Mouse (Mus musculus): ENCODE results near the gene Csrp2. TPM values are rescaled to one million over a fixed set of nuclear protein-coding genes. Genes with fewer than 3 reads are reported as not detected.

Csrp2 gene
- polyA plus RNA-seq, 1 experiment from 2014 or later: 179 TPM

DNA sequence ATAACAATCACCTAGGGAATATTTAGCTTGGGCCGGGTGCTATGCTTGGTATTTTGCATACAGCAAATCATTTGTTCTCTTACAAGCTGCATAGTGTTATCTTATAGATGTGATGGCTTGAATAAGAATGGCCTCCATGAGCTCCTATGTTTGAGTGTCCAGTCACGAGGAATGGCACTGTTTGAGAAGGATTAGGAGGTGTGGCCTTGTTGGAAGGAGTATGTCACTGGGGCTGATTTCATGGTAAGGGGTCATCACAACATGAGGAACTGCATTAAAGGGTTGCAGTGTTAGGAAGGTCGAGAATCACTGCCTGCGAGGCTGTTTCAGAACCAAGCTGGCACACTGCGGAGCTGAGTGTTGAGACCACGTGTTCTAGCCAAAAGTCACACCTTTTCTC, 2.1 kb upstream of the Csrp2 start:
- 94% methylated on average over 6 of the region's 6 CpGs for WGBS
- Histone ChIP-seq H3K27me3 (ENCODE audit: low read depth, poor library complexity, severe bottlenecking) (no peaks in the 10 kb centered on the region), H3K4me3 (no peak overlapping the region), H3K4me1 (peaks cover 34% of the 10 kb centered on the region), H3K36me3 (no peaks in the 10 kb centered on the region), H3K27ac (no peak overlapping the region), H3K9me3 (replicated peaks) (no peaks in the 10 kb centered on the region)
- no peak for DNase-seq (ENCODE audit: low spot score)

GRCm38 (mm10) chr10:110918414-110919391, 886 bp upstream of the Csrp2 start:
- peak overlapping the region; percentile 84 for H3K4me3 ChIP-seq
- no peaks in the 10 kb centered on the region for H3K27me3 ChIP-seq (ENCODE audit: low read depth, poor library complexity, severe bottlenecking)
- peak overlapping the region; percentile 92 for H3K27ac ChIP-seq
- no peaks in the 10 kb centered on the region for H3K36me3 ChIP-seq
- 16% methylated on average over 26 of the region's 26 CpGs for WGBS
- peak; percentile 61 for DNase-seq (ENCODE audit: low spot score)
- H3K9me3 ChIP-seq (replicated peaks): no peaks in the 10 kb centered on the region
- peaks cover 37% of the 10 kb centered on the region for H3K4me1 ChIP-seq

DNA sequence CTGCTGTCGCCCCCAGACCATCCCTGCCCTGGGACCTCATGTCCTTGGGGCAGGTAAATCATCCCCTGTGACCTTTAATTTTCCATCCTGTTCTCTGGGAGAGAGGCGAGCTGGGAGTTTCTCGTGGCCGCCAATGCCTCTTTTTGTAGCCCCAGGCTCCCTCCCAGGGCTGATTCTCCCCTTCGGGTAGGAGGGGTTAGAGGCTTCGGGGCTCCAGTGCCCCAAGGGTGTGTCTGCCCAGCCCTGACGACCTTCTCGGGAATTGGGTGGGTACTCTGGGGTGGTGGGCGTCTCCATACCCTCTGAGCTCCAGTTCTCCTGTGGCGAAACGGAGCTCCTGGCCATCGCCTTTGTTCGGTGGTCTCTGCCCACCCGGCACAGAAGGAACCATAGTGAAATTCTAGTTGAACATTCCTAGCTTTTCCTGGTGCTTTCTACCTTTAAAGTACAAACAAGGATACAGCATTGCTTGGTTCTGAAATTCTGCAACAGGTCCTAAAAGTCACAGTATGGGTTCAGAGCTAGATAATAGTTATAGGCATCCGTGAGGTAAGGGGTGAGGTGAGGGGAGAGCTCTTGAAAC, 870 bp downstream of the Csrp2 start:
- no peak for DNase-seq (ENCODE audit: low spot score)
- peaks cover 7% of the 10 kb centered on the region for H3K36me3 ChIP-seq
- H3K4me3 ChIP-seq: peak overlapping the region; percentile 84
- H3K27ac ChIP-seq: peak overlapping the region; percentile 92
- peaks cover 37% of the 10 kb centered on the region for H3K4me1 ChIP-seq
- no peaks in the 10 kb centered on the region for H3K9me3 ChIP-seq (replicated peaks)
- under 1% methylated on average over 15 of the region's 15 CpGs for WGBS
- H3K27me3 ChIP-seq (ENCODE audit: low read depth, poor library complexity, severe bottlenecking): no peaks in the 10 kb centered on the region

- Histone ChIP-seq H3K4me1 (peaks cover 41% of the 10 kb centered on the region), H3K36me3 (peaks cover 7% of the 10 kb centered on the region), H3K4me3 (peak overlapping the region; percentile 84), H3K27me3 (ENCODE audit: low read depth, poor library complexity, severe bottlenecking) (no peaks in the 10 kb centered on the region), H3K9me3 (replicated peaks) (no peaks in the 10 kb centered on the region), H3K27ac (no peak overlapping the region)
- 52% methylated on average over 3 of the region's 3 CpGs for WGBS
- no peak for DNase-seq (ENCODE audit: low spot score)
These were observed 2.3 kb downstream of the Csrp2 start for GRCm38 (mm10) chr10:110921890-110922289.

DNA sequence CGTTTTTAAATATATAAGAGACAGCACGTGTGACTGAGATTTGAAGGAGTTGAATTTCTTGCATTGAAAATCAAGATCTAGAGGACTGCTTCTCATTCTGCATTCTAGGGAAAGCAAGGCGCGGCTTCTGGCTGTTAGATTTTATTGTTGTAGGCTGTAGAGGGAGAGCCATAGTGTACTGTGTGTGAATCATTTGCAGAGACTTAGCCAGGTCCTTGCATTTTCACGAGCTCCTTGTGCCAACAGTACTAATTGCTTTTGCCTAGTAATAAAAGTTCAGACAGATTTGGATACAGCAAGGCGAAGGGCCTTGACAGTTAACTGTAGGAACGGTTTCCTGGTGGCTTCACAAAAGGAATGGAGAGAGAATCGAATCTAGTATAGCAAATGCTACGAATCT, 3.0 kb downstream of the Csrp2 start:
- Histone ChIP-seq H3K36me3 (peaks cover 7% of the 10 kb centered on the region), H3K27ac (no peak overlapping the region), H3K4me3 (peak overlapping the region; percentile 84; the same call in 1 of the 2 replicates), H3K27me3 (ENCODE audit: low read depth, poor library complexity, severe bottlenecking) (no peaks in the 10 kb centered on the region), H3K4me1 (peaks cover 44% of the 10 kb centered on the region), H3K9me3 (replicated peaks) (no peaks in the 10 kb centered on the region)
- WGBS: 69% methylated on average over 9 of the region's 9 CpGs
- no peak for DNase-seq (ENCODE audit: low spot score)

GRCm38 (mm10) chr10:110927491-110927890, 7.9 kb downstream of the Csrp2 start:
- no peak overlapping the region for H3K4me3 ChIP-seq
- H3K27ac ChIP-seq: no peak overlapping the region
- no peaks in the 10 kb centered on the region for H3K9me3 ChIP-seq (replicated peaks)
- H3K27me3 ChIP-seq (ENCODE audit: low read depth, poor library complexity, severe bottlenecking): no peaks in the 10 kb centered on the region
- H3K4me1 ChIP-seq: peaks cover 45% of the 10 kb centered on the region
- DNase-seq (ENCODE audit: low spot score): no peak
- WGBS: 65% methylated on average over 11 of the region's 11 CpGs
- H3K36me3 ChIP-seq: peaks cover 16% of the 10 kb centered on the region

DNA sequence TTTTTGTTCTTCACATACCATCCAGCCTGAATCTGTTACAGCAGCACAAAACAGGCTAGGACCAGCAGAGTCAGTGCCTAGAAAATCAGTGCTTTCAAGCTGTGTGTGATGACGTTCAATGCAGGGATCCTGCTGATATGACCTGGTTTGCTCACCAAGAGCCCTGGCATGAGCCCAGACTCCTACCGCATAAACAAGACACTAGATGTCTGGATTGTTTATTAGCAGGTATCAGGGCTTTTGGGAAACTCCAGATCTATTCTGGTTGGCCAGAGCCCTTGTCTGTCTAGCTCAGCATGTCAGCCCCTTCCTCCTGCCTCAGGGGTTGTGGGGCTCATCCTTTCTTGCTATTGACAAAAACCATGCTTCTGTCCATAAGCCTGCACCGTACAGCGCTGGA, 10.2 kb downstream of the Csrp2 start:
- H3K4me3 ChIP-seq: no peak overlapping the region
- peaks cover 42% of the 10 kb centered on the region for H3K4me1 ChIP-seq
- no peak for DNase-seq (ENCODE audit: low spot score)
- H3K27ac ChIP-seq: no peak overlapping the region
- no peaks in the 10 kb centered on the region for H3K9me3 ChIP-seq (replicated peaks)
- WGBS: 79% methylated on average over 4 of the region's 4 CpGs
- peaks cover 17% of the 10 kb centered on the region for H3K36me3 ChIP-seq
- H3K27me3 ChIP-seq (ENCODE audit: low read depth, poor library complexity, severe bottlenecking): no peaks in the 10 kb centered on the region

DNA sequence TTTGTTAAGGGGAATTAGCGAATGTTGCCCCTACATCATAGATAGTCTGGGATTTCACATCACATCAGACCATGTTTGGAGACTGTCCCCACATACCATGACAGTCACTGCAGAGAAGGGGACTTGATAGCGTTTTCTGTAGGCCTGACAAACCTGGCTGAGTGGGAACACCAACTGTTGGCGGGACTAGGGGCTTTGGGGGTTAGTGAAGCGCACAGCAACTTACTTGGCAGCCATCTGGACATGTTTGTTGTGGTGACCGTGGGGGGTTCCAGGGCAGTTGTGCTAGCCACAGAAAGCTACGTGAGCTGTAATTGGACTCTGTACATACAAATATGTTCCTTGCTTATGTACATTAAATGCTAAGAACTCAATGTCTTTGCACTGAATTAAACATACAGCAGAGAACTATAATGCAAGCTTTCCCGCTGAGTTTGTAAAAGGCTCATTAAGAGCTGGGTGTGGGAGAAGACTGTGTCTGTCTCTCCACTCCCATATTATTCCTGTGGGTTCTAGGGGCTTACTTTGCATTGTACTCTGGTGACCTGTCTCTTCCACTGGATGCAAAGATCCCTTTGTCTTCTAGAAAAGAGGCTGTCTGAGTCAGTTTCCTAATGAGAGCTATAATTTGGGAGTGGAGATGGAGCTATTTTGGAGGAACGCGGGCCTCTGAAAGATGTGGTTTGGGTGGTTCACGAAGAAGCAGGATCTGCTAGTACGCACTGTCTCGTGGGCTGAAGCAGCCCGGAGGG, 11.7 kb downstream of the Csrp2 start:
- Histone ChIP-seq H3K4me1 (peaks cover 40% of the 10 kb centered on the region), H3K9me3 (replicated peaks) (no peaks in the 10 kb centered on the region), H3K4me3 (no peak overlapping the region), H3K27ac (peak overlapping the region; percentile 76), H3K36me3 (peaks cover 28% of the 10 kb centered on the region), H3K27me3 (ENCODE audit: low read depth, poor library complexity, severe bottlenecking) (no peaks in the 10 kb centered on the region)
- WGBS: 72% methylated on average over 13 of the region's 13 CpGs
- DNase-seq (ENCODE audit: low spot score): no peak

- DNase-seq (ENCODE audit: low spot score): no peak
- no peak overlapping the region for H3K4me3 ChIP-seq
- peaks cover 35% of the 10 kb centered on the region for H3K36me3 ChIP-seq
- peak overlapping the region; percentile 76 for H3K27ac ChIP-seq
- H3K9me3 ChIP-seq (replicated peaks): no peaks in the 10 kb centered on the region
- no peaks in the 10 kb centered on the region for H3K27me3 ChIP-seq (ENCODE audit: low read depth, poor library complexity, severe bottlenecking)
- WGBS: 71% methylated on average over 20 of the region's 20 CpGs
- peaks cover 37% of the 10 kb centered on the region for H3K4me1 ChIP-seq
These were observed 12.4 kb downstream of the Csrp2 start for GRCm38 (mm10) chr10:110931913-110932560.

DNA sequence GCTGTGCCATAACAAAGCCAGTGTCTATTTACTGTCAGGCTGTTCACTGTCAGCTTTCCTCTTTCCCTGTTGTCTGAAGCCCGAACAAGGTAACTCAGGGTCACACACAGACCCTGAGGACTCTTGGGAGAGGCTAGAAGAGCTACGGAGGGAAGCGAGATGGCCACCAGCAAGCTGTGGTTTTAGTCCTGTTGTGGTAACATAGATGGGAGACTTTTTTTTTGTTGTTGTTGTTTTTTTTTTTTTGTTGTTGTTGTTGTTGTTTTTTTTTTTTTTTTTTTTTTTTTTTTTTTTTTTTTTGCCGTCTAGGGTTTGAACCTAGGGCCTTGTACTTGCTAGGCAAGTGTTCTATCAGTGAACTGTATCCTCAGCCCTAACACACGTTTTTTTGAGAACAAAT, 14.0 kb downstream of the Csrp2 start:
- H3K36me3 ChIP-seq: peaks cover 50% of the 10 kb centered on the region
- H3K9me3 ChIP-seq (replicated peaks): no peaks in the 10 kb centered on the region
- no peak for DNase-seq (ENCODE audit: low spot score)
- no peaks in the 10 kb centered on the region for H3K27me3 ChIP-seq (ENCODE audit: low read depth, poor library complexity, severe bottlenecking)
- no peak overlapping the region for H3K4me3 ChIP-seq
- 89% methylated on average over 5 of the region's 5 CpGs for WGBS
- peaks cover 35% of the 10 kb centered on the region for H3K4me1 ChIP-seq
- H3K27ac ChIP-seq: no peak overlapping the region

DNA sequence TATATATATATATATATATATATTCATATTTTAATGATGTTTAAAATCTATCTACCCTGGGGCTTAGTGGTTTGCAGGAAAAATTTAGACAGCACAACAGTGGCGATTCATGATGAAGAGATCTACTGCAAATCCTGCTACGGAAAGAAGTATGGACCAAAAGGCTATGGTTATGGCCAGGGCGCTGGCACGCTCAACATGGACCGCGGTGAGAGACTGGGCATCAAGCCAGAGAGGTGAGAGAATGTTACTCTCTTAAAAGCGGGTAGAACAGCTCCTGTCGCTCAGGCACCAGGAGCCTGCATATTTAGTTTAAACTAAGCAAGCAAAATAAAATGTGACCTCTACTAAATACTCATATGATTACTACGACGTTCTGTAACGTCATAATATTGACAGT, 15.5 kb downstream of the Csrp2 start:
- no peaks in the 10 kb centered on the region for H3K9me3 ChIP-seq (replicated peaks)
- DNase-seq (ENCODE audit: low spot score): no peak
- H3K36me3 ChIP-seq: peaks cover 63% of the 10 kb centered on the region
- H3K4me1 ChIP-seq: peaks cover 22% of the 10 kb centered on the region
- no peak overlapping the region for H3K4me3 ChIP-seq
- H3K27me3 ChIP-seq (ENCODE audit: low read depth, poor library complexity, severe bottlenecking): no peaks in the 10 kb centered on the region
- no peak overlapping the region for H3K27ac ChIP-seq
- WGBS: 97% methylated on average over 11 of the region's 11 CpGs

GRCm38 (mm10) chr10:110935669-110936068, 16.1 kb downstream of the Csrp2 start:
- no peak overlapping the region for H3K27ac ChIP-seq
- H3K4me1 ChIP-seq: peaks cover 16% of the 10 kb centered on the region
- H3K4me3 ChIP-seq: no peak overlapping the region
- 81% methylated on average over 7 of the region's 7 CpGs for WGBS
- H3K27me3 ChIP-seq (ENCODE audit: low read depth, poor library complexity, severe bottlenecking): no peaks in the 10 kb centered on the region
- H3K36me3 ChIP-seq: peaks cover 69% of the 10 kb centered on the region
- H3K9me3 ChIP-seq (replicated peaks): no peaks in the 10 kb centered on the region
- DNase-seq (ENCODE audit: low spot score): no peak
